Mouse (Mus musculus) ES-Bruce4 (cell line): ENCODE measurements around the gene Uaca.

ENCODE experiments used
- CTCF ChIP-seq: IDR thresholded peaks from one replicate; pipeline ENCODE4 v1.8.1; 2011; ENCODE audit warnings: low read depth, low read length
- POLR2A ChIP-seq: IDR thresholded peaks from one replicate; pipeline ENCODE4 v1.8.1; 2011; ENCODE audit warnings: low read length; ENCODE audit not compliant: insufficient read depth

GRCm38 (mm10) chr9:60857833-60858232 is 63.5 kb downstream of the Uaca start:
- TF ChIP-seq POLR2A (no peak), CTCF (peak; percentile 53)
